In genomic region chr9:108337848-108338550, GRCm38 (mm10) we compare ENCODE assay signal across 7 mouse cellular contexts. TPM values are rescaled to one million over a fixed set of nuclear protein-coding genes. Genes with fewer than 3 reads are reported as not detected.
DNase-seq lines count a peak whose midpoint lies in the region; ATAC-seq and TF ChIP-seq lines count a peak whose summit lies in the region.

No protein-coding gene starts in this region.

- H3K9me3 ChIP-seq in forebrain, embryonic 13.5 days (replicated peaks): no peaks in the 10 kb centered on the region
- H3K9me3 ChIP-seq in liver, embryonic 12.5 days (replicated peaks): no peaks in the 10 kb centered on the region

- H3K36me3 ChIP-seq in spleen, adult 2 months (ENCODE audit: control insufficient read depth, insufficient read depth, low read length): peaks cover 25% of the 10 kb centered on the region
- peaks cover 41% of the 10 kb centered on the region for H3K36me3 ChIP-seq in forebrain, embryonic 13.5 days (ENCODE audit: poor library complexity, severe bottlenecking)
- H3K36me3 ChIP-seq in liver, embryonic 12.5 days: peaks cover 78% of the 10 kb centered on the region

- H3K4me2 ChIP-seq in forebrain, embryonic 13.5 days: peak overlapping the region; percentile 75
- peak overlapping the region; percentile 71 for H3K4me2 ChIP-seq in liver, embryonic 12.5 days

- peak overlapping the region; percentile 95; the same call in 1 of the 2 replicates for H3K27ac ChIP-seq in spleen, adult 2 months (ENCODE audit: insufficient read depth, low read length)
- peak overlapping the region; percentile 91 for H3K27ac ChIP-seq in forebrain, embryonic 13.5 days
- H3K27ac ChIP-seq in liver, embryonic 12.5 days: peak overlapping the region; percentile 100

- H3K27me3 ChIP-seq in spleen, adult 2 months (ENCODE audit: control insufficient read depth, insufficient read depth, low read length): no peaks in the 10 kb centered on the region
- H3K27me3 ChIP-seq in forebrain, embryonic 13.5 days: no peaks in the 10 kb centered on the region
- H3K27me3 ChIP-seq in liver, embryonic 12.5 days (replicated peaks): no peaks in the 10 kb centered on the region

- no peak for DNase-seq in spleen, adult 2 months (ENCODE audit: low read depth in 1 of 2, low spot score in 2 of 2)
- DNase-seq in spleen, postnatal 14 days (ENCODE audit: low spot score in 2 of 2): no peak
- DNase-seq in retina, embryonic 14.5 days (ENCODE audit: low spot score): no peak
- no peak for DNase-seq in cerebellum, adult 9-10 months
- no peak for DNase-seq in kidney, adult 8-10 months

- peak overlapping the region; percentile 86; the same call in 1 of the 2 replicates for H3K9ac ChIP-seq in forebrain, embryonic 13.5 days
- peak overlapping the region; percentile 98 for H3K9ac ChIP-seq in liver, embryonic 12.5 days

- ATAC-seq in forebrain, embryonic 13.5 days: no peak
- ATAC-seq in liver, embryonic 12.5 days: no peak

- H3K4me1 ChIP-seq in spleen, adult 2 months (ENCODE audit: control insufficient read depth, insufficient read depth, insufficient read length): peaks cover 16% of the 10 kb centered on the region; the same call in 1 of the 2 replicates
- H3K4me1 ChIP-seq in forebrain, embryonic 13.5 days: peaks cover 20% of the 10 kb centered on the region
- peaks cover 45% of the 10 kb centered on the region for H3K4me1 ChIP-seq in liver, embryonic 12.5 days

- TF ChIP-seq POLR2A in spleen, adult 2 months (IDR thresholded peaks at IDR 0.05; ENCODE audit: low read depth, low read length): no peak

- WGBS in spleen, adult 2 months: 74% methylated on average over 10 of the region's 10 CpGs
- 66% methylated on average over 10 of the region's 10 CpGs for WGBS in forebrain, embryonic 13.5 days
- WGBS in liver, embryonic 12.5 days (ENCODE audit: insufficient replicate concordance): 51% methylated on average over 10 of the region's 10 CpGs

- H3K4me3 ChIP-seq in spleen, adult 2 months (ENCODE audit: extremely low read depth, insufficient read depth, insufficient read length): no peak overlapping the region
- peak overlapping the region; percentile 58; the same call in 1 of the 2 replicates for H3K4me3 ChIP-seq in forebrain, embryonic 13.5 days
- H3K4me3 ChIP-seq in liver, embryonic 12.5 days: peak overlapping the region; percentile 86

- TF ChIP-seq CTCF in spleen, adult 2 months (IDR thresholded peaks at IDR 0.05; ENCODE audit: extremely low read depth, insufficient read depth, insufficient read length, insufficient replicate concordance): no peak

RNA-seq across cellular contexts. Expression of gene Gpx1, which starts 0.7 kb away (rescaled TPM):
- 2,084 and 2,100 TPM in 2 replicates for polyA plus RNA-seq in spleen, adult 2 months (2012; rRNA removed)
- 489 and 518 TPM in 2 replicates for polyA plus RNA-seq in forebrain, embryonic 13.5 days (2015; fragmentation: Nextera tagmentation; extraction: Ambion mirVana)
- polyA plus RNA-seq in liver, embryonic 12.5 days (2016; fragmentation: Nextera tagmentation; extraction: Ambion mirVana): 5,938 and 5,957 TPM in 2 replicates

RNA-seq across cellular contexts. Expression of gene Usp4, which starts 9.7 kb away (rescaled TPM):
- polyA plus RNA-seq in spleen, adult 2 months (2012; rRNA removed): 63.2 and 68.6 TPM in 2 replicates
- polyA plus RNA-seq in forebrain, embryonic 13.5 days (2015; fragmentation: Nextera tagmentation; extraction: Ambion mirVana): 132 and 142 TPM in 2 replicates
- 87.4 and 92.1 TPM in 2 replicates for polyA plus RNA-seq in liver, embryonic 12.5 days (2016; fragmentation: Nextera tagmentation; extraction: Ambion mirVana)

RNA-seq across cellular contexts. Expression of gene Tcta, which starts 32.0 kb away (rescaled TPM):
- polyA plus RNA-seq in spleen, adult 2 months (2012; rRNA removed): 17.9 and 19.7 TPM in 2 replicates
- 30.9 and 38.1 TPM in 2 replicates for polyA plus RNA-seq in forebrain, embryonic 13.5 days (2015; fragmentation: Nextera tagmentation; extraction: Ambion mirVana)
- 13.4 TPM in 2 replicates for polyA plus RNA-seq in liver, embryonic 12.5 days (2016; fragmentation: Nextera tagmentation; extraction: Ambion mirVana)

RNA-seq across cellular contexts. Expression of gene Rhoa, which starts 32.1 kb away (rescaled TPM):
- 89.7 and 90.3 TPM in 2 replicates for polyA plus RNA-seq in spleen, adult 2 months (2012; rRNA removed)
- 317 and 330 TPM in 2 replicates for polyA plus RNA-seq in forebrain, embryonic 13.5 days (2015; fragmentation: Nextera tagmentation; extraction: Ambion mirVana)
- 249 and 259 TPM in 2 replicates for polyA plus RNA-seq in liver, embryonic 12.5 days (2016; fragmentation: Nextera tagmentation; extraction: Ambion mirVana)

RNA-seq across cellular contexts. Expression of gene Amt, which starts 41.3 kb away (rescaled TPM):
- 1.7 and 3.1 TPM in 2 replicates for polyA plus RNA-seq in spleen, adult 2 months (2012; rRNA removed)
- polyA plus RNA-seq in forebrain, embryonic 13.5 days (2015; fragmentation: Nextera tagmentation; extraction: Ambion mirVana): 25.3 and 26.7 TPM in 2 replicates
- 10.9 and 12.9 TPM in 2 replicates for polyA plus RNA-seq in liver, embryonic 12.5 days (2016; fragmentation: Nextera tagmentation; extraction: Ambion mirVana)
